Mouse (Mus musculus) fat pad, adult 2 months (tissue): ENCODE results near the gene Gdi2.

Experiments used
- DNase-seq: peaks from one replicate; pipeline ENCODE4 v3.0.0-alpha.2; 2011; ENCODE audit warnings: low read depth, low spot score; ENCODE audit errors: extremely low read depth

Gdi2 gene

DNA sequence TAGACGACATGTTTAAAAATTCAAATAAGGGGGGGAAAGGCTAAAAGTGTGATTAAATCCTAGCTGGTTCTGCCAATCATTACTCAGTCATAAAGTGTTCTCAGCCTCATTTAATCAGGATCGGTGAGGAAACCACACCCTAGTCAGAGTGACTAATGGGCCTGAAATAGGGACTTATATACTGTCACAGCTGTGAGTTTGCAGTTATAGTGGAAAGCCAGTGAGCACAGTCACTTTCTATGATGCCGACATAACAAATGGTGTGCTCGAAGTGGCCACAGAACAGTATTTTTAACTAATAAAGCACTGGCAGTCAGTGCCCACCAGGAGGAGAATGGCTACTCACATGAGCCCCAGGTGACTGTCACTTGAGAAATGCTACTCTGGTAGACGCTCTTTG lies 7.1 kb downstream of the Gdi2 start:
- no peak for DNase-seq

DNA sequence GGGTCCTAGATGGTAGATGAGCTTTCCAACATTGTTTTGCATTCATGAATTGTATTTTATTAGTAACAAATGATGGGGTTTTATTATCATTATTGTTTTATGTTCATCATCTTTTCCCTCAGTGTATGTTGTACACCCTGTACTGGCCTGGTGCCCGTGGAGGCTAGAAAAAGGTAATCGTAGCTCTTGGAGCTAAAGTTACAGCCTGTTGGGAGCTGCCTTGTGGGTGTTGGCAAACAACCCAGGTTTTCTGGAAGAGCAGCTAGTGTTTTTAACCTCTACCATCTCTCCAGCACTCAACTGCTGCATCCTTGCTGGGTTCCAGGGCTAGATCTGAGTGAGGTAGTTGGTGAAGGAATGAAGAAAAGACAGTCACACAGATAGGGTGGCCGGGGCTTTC lies 9.5 kb downstream of the Gdi2 start:
- no peak for DNase-seq

DNA sequence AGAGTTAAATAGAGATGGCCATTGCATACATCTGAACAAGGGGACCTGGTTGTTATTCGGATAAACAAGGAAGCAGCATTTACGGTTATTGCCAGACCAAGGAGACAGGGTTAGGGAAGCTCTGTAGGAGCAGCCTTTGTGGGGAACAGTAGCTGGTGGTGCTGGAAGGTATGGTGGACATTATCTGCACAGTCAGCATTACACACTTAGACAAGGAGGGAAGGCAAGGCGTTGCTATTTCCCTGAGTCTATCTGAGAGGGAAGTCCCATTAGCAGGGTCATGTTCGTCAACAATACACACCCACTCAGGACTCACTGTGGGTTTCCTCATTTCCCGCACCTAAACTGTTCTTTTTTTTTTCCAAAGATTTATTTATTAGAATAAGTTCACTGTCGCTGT lies 10.0 kb downstream of the Gdi2 start:
- DNase-seq, result no peak

DNA sequence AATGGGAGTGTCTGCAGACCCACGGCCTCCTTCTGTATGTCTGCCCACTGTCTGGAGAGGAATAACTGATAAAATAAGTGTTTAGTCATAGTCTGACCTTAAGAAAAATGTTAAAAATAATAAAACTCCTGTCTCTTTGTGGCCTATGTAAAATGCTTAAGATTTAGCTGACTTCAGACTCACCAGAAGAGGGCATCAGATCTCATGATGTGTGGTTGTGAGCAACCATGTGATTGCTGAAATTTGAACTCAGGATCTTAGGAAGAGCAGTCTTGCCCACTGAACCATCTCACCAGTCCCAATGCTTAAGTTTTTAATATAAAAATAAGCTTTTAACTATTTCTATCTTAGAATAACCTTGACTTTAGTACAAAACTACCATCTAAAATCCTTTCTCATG lies 25.3 kb downstream of the Gdi2 start:
- no peak for DNase-seq

DNA sequence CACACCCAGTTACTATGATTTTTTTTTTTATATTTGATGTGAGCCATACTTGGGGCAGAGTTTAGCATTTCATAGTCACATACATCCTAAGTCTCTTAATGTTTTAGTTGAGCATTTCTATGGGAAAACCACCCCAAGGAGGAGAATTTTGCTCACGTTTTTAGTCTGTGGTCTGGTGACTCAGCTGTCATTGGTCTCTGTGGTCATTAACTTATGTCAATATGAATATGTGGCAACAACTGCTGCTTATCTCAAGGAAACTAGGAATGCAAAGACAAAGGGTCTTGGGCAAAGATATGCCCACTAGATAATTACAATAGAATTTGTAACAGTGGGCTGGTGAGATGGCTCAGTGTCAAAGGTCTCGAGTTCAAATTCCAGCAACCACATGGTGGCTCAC lies 26.1 kb downstream of the Gdi2 start:
- DNase-seq, result no peak

DNA sequence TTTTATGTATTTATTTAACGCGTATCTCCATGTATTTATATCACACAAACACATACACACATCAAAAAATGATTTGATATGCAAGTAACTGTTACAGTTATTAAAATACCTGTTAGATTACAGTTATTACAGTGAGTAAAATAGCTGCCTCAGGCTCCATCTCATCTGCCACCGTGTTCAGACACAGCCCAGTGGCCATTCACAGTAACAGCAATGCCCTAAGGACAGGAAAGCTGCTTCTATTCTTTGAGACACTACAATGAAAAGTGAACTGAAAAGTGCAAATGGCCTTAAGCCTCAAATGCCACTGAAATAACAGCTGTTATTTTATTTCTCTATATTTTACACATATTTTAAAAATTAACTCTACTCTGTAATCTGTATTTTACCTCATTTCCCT lies 52.9 kb downstream of the Gdi2 start:
- no peak for DNase-seq

DNA sequence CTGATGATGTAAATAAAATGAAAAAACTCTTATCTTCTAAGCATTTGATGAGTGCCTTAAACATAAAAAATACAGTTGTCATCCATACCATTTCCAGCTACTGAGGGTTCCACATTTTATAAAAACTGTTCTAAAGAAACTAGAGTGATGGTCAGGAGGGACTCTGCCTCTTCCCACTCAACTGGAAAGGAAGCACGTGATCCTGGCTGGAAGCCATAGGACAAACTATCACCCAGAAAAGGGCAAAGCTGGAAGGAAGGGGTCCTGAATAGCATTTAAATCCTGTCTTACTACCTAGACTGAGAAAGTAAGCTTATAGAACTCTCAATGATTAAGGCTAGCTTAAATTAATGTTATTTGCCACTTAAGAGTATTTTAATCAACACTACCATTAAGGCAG lies 56.4 kb downstream of the Gdi2 start:
- no peak for DNase-seq

DNA sequence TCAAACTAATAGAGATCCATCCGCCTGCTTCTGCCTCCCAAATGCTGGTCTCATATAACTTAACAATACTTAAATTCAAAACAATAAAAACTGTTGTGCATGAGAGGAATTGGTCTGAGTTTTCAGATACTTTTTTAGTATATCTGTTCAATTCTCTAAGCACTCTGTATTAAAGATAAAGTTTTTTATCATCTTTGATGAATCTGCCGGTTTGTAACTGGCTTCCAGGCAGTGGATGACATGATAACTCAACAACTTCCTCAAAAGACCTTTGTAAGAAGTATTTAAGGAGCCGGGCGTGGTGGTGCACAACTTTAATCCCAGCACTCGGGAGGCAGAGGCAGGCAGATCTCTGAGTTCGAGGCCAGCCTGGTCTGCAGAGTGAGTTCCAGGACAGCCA lies 58.4 kb downstream of the Gdi2 start:
- no peak for DNase-seq

DNA sequence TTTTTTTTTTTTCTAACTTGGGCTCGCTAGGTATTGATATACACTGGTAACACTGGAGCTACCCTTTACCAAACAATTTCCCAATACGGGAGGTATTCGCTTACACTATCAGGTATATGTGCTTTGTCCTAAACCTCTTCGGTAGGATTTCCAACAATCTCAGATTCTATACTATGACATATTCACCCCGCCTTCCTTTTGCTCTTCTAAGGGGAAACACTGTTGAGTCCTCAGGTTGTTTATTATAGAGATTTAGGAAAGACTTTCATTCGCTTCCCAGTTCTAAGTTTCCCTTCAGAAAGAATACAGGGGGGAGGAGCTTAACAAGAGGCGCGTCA lies 71.9 kb downstream of the Gdi2 start:
- no peak for DNase-seq

DNA sequence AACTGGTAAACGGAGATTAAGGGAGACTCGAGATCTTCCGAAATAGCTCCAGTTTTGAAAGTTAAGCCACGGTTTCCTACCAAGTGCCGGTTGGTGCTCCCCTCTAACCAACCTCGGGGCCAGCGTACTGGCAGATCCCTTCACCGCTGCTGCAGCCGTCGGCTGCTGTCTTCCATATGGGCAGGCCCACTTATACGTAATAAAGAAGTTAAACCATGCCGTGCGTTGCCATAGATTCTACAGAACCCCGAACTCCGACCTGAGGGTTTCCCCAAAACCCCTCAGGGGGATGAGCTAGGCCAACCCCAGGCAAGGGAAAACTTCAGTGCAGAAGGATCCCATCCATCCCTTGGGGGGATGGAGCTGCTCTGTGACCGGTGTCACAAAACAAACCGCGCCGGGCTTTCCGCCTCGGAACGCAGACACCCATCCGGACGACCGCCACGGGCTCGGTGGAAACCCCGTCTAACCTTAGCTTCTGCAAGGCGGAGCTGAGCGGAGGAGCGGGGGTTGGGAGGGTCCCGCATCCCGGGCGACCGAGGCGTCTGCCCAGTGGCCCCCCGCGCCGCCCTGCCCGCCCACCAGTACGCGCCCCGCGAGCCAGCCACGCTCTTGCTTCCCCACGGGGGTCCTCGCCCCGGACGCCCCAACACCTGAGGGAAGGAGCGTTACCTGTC lies 72.4 kb downstream of the Gdi2 start:
- DNase-seq, result no peak

DNA sequence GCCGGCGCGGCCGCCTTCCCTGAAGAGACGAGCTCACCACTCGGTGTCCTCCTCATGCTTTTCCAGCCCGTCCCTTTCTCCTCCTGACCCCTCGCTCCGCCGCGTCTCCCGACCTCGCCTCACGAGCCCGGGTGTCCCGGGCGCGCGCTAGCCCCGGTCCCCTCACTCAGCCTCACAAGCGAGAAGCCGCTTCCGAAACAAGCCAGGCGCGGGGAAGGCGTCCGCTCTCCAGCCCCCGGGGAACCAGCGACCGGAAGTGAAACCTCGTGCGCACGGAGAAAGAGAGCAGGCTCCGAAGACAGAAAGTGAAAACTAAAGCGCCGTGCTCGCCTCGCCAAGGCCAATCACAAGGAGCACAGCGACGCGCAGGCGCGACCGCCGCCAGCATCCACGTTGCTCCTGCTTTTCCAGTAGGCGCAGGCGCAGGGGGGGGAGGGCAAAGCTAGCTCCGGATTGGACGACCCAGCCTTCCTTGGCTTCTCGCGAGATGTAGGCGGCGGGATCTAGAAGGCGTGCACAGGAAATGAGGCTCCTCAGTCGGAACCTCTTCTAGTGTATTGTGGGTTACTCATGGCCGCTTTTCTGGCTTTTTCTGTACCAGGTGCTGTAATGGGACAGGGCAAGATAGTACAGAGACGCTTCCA lies 73.1 kb downstream of the Gdi2 start, which contains the start of gene Fam208b:
Gene Fam208b, minus strand, starts transcription at position 314 of the 644 bp plus-strand sequence.
- peak; percentile 75 for DNase-seq
